Mouse (Mus musculus) limb, embryonic 14.5 days (tissue): ENCODE results near the gene Magi2. TPM values are rescaled to one million over a fixed set of nuclear protein-coding genes. Genes with fewer than 3 reads are reported as not detected.
A peak's percentile ranks its signal among the peaks of the same experiment; 100 is the strongest.
"Not testable (repeated sequence)": the region's sequence is repeated elsewhere in the genome, so short reads cannot be mapped to it uniquely, and the experiment has no call there.

Experiments
- ATAC-seq: fragments of 200-750 bp; cut with Nextera tagmentation; 2 replicates; pipeline ENCODE4 v1.8.0; 2017; ENCODE audit warnings: low read depth, moderate number of reproducible peaks, moderate TSS enrichment; ENCODE audit not compliant: low FRiP score
- DNase-seq: peaks from one replicate; pipeline ENCODE4 v3.0.0-alpha.2; 2015; ENCODE audit warnings: low spot score
- H3K27ac ChIP-seq: fragments of 300-500 bp; sonication (generic); replicated peaks from 2 replicates; pipeline ENCODE4 v1.5.1; 2014; ENCODE audit warnings: low read depth, mild to moderate bottlenecking, low read length, moderate library complexity, mixed read lengths
- H3K27me3 ChIP-seq: fragments of 300-500 bp; sonication (generic); 2 replicates; pipeline ENCODE4 v1.6.1; 2014; ENCODE audit warnings: low read length, mixed read lengths; ENCODE audit not compliant: control insufficient read depth, insufficient read depth
- H3K36me3 ChIP-seq: fragments of 300-500 bp; sonication (generic); 2 replicates; pipeline ENCODE4 v1.6.1; 2014; ENCODE audit warnings: mild to moderate bottlenecking, low read length, moderate library complexity, mixed read lengths; ENCODE audit not compliant: control insufficient read depth, insufficient read depth
- H3K4me1 ChIP-seq: fragments of 300-500 bp; sonication (generic); 2 replicates; pipeline ENCODE4 v1.6.1; 2014; ENCODE audit warnings: antibody characterized with exemption, low read length, mixed read lengths; ENCODE audit not compliant: control insufficient read depth, insufficient read depth
- H3K4me2 ChIP-seq: fragments of 300-500 bp; sonication (generic); replicated peaks from 2 replicates; pipeline ENCODE4 v1.6.1; 2014; ENCODE audit warnings: low read depth, mild to moderate bottlenecking, low read length, moderate library complexity; ENCODE audit not compliant: severe bottlenecking
- H3K4me3 ChIP-seq: fragments of 300-500 bp; sonication (generic); replicated peaks from 2 replicates; pipeline ENCODE4 v1.5.1; 2014; ENCODE audit warnings: low read length
- H3K9ac ChIP-seq: fragments of 300-500 bp; sonication (generic); 2 replicates; pipeline ENCODE4 v1.6.1; 2014; ENCODE audit warnings: mild to moderate bottlenecking, low read depth, low read length, moderate library complexity; ENCODE audit not compliant: severe bottlenecking
- H3K9me3 ChIP-seq: fragments of 300-500 bp; sonication (generic); 2 replicates; pipeline ENCODE4 v1.6.1; 2016; ENCODE audit warnings: low read length; ENCODE audit not compliant: control insufficient read depth
- POLR2A ChIP-seq: fragments of 200-500 bp; IDR thresholded peaks from 2 replicates; pipeline ENCODE4 v1.8.0; 2012; ENCODE audit warnings: inconsistent platforms, mild to moderate bottlenecking, moderate library complexity, borderline replicate concordance; ENCODE audit not compliant: insufficient read depth, insufficient read length; ENCODE audit errors: extremely low read depth
- WGBS: fragments of 180-500 bp; shearing (Covaris S2); extraction: QIAGEN DNeasy Blood & Tissue Kit; methylation state at CpG from one replicate; pipeline ENCODE4 v1.1.7; 2014; 5-methylcytosine and 5-hydroxymethylcytosine counted together
- polyA plus RNA-seq, 2 experiments: library from polyadenylated mRNA; depleted of rRNA in 1 of 2; stranded (reverse) in 1 of 2; unstranded in 1 of 2; fragments of >200 nt; fragmentation: Nextera tagmentation in 1 of 2; extraction: Ambion mirVana in 1 of 2; gene quantifications; 2 replicates each; pipeline versions ENCODE4 v1.2.1 to v1.2.3; 2012 to 2014

The Magi2 gene
- polyA plus RNA-seq, 2 experiments = 4.0 to 4.5 TPM

GRCm38 (mm10) chr5:20701483-20702421 lies 1474.9 kb downstream of the Magi2 start:
- H3K36me3 ChIP-seq = no peaks in the 10 kb centered on the region
- peak overlapping the region; percentile 97 for H3K27ac ChIP-seq
- no peaks in the 10 kb centered on the region for H3K27me3 ChIP-seq
- H3K9me3 ChIP-seq = no peaks in the 10 kb centered on the region
- H3K4me1 ChIP-seq = no peaks in the 10 kb centered on the region
- H3K4me2 ChIP-seq = peak overlapping the region; percentile 79
- TF ChIP-seq POLR2A = no peak; the same call in 1 of the 2 replicates
- H3K9ac ChIP-seq = peak overlapping the region; percentile 93
- ATAC-seq (peak; percentile 94), DNase-seq (peak; percentile 92)
- peak overlapping the region; percentile 70 for H3K4me3 ChIP-seq
- WGBS = under 1% methylated on average over 42 of the region's 57 CpGs

- peak overlapping the region; percentile 93 for H3K9ac ChIP-seq
- H3K9me3 ChIP-seq = no peaks in the 10 kb centered on the region
- peak overlapping the region; percentile 70 for H3K4me3 ChIP-seq
- TF ChIP-seq POLR2A = no peak
- H3K36me3 ChIP-seq = no peaks in the 10 kb centered on the region
- WGBS = under 1% methylated on average over 51 of the region's 57 CpGs
- no peaks in the 10 kb centered on the region for H3K4me1 ChIP-seq
- DNase-seq (peak; percentile 66), ATAC-seq (peak; percentile 12)
- no peaks in the 10 kb centered on the region for H3K27me3 ChIP-seq
- peak overlapping the region; percentile 79 for H3K4me2 ChIP-seq
- peak overlapping the region; percentile 97 for H3K27ac ChIP-seq
Measured at GRCm38 (mm10) chr5:20702480-20703303, 1475.9 kb downstream of the Magi2 start.

GRCm38 (mm10) chr5:20703304-20703700 lies 1476.5 kb downstream of the Magi2 start:
- no peak for TF ChIP-seq POLR2A
- Histone ChIP-seq H3K4me3 (peak overlapping the region; percentile 70), H3K27me3 (no peaks in the 10 kb centered on the region), H3K27ac (no peak overlapping the region), H3K4me2 (peak overlapping the region; percentile 79), H3K9ac (no peak overlapping the region), H3K4me1 (no peaks in the 10 kb centered on the region), H3K9me3 (no peaks in the 10 kb centered on the region), H3K36me3 (no peaks in the 10 kb centered on the region)
- DNase-seq (no peak), ATAC-seq (no peak)
- WGBS = 56% methylated on average over 5 of the region's 5 CpGs

DNA sequence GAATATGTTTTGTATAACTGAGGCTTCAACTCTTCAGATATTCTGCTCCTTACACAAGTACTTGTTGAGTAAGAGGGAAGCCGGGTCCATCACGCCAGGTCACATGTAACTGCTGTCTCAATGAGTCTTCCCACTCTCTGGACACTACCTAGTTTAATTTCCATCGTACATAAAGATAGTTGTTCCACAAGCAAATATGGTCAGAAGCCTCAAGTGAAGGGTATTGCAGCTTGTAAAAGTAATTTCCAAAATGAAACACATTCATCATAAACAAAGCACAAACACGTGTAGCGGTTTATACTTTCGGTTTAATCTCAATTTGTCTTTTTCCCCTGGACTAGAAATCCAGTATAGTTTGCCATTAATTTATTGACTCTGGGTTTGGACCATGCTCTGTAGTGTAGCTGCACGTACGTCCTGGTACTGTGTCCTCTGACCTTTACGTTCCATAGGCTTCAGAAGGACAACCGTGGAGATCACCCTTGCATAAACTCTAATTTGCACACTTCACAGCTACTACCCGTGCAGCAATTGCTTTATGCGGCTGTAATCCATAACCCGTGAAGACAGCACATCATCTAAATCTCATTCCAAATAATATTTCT lies 1477.2 kb downstream of the Magi2 start:
- Histone ChIP-seq H3K36me3 (no peaks in the 10 kb centered on the region), H3K9ac (no peak overlapping the region), H3K4me3 (no peak overlapping the region), H3K9me3 (no peaks in the 10 kb centered on the region), H3K27me3 (no peaks in the 10 kb centered on the region), H3K4me2 (no peak overlapping the region), H3K27ac (no peak overlapping the region), H3K4me1 (no peaks in the 10 kb centered on the region)
- ATAC-seq (no peak), DNase-seq (no peak)
- no peak for TF ChIP-seq POLR2A
- WGBS = 87% methylated on average over 13 of the region's 13 CpGs

- 48% methylated on average over 4 of the region's 4 CpGs for WGBS
- no peak overlapping the region for H3K9ac ChIP-seq
- no peaks in the 10 kb centered on the region for H3K27me3 ChIP-seq
- DNase-seq (no peak), ATAC-seq (no peak)
- no peaks in the 10 kb centered on the region for H3K4me1 ChIP-seq
- no peak for TF ChIP-seq POLR2A
- no peak overlapping the region for H3K4me3 ChIP-seq
- no peaks in the 10 kb centered on the region for H3K36me3 ChIP-seq
- no peaks in the 10 kb centered on the region for H3K9me3 ChIP-seq
- no peak overlapping the region for H3K27ac ChIP-seq
- no peak overlapping the region for H3K4me2 ChIP-seq
Measured at GRCm38 (mm10) chr5:20704886-20705285, 1478.0 kb downstream of the Magi2 start.

DNA sequence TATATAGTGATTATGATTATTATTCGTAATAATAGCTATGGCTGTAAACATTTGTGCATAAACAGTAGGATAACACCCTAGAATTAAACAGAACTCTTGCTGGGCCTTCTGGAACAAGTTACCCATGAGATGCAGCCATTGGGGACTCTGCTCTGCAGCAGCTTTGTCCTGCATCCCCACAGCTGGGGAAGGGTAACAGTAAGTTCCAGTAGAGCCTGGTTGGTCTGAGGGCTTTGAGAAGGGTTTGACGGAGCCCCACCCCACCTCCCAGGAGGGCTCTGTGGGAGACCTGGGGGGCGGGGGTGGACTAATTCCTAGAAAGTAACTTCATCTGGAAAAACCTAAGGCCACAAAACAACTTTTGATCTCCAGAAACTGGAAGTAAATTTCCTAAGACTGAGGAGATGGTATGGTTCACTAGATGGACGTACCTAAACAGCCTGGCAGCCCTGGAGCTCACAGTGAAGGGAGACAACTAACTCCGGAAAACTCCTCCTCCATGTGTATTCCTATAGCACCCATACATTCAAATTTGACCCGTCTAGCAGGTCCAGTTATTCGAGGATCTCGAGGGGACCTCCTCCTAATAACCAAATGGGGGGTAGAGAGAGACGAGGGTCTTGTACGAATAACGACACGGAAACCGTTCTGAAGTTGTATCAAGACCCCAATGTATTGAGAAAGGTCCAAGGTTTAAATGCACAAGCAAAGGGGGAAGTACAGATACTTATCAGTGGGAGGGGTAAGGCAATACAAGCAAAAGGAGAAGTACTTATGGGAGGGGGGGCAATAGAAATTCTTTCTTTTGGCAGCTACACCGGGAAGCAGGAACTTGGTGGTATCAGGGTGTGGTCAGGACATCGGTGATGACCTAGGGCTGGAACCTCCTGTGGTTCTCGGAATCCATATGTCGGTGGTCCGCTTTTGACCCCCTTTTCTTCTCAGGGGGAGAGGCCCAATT lies 1479.8 kb downstream of the Magi2 start:
- DNase-seq, H3K9me3 ChIP-seq, H3K9ac ChIP-seq, H3K27me3 ChIP-seq, H3K4me1 ChIP-seq, ATAC-seq, H3K4me2 ChIP-seq, H3K4me3 ChIP-seq, H3K27ac ChIP-seq, H3K36me3 ChIP-seq: not testable (repeated sequence)
- 89% methylated on average over 9 of the region's 18 CpGs for WGBS
